21 mouse cellular contexts compared by ENCODE assay signal in the genomic region with DNA sequence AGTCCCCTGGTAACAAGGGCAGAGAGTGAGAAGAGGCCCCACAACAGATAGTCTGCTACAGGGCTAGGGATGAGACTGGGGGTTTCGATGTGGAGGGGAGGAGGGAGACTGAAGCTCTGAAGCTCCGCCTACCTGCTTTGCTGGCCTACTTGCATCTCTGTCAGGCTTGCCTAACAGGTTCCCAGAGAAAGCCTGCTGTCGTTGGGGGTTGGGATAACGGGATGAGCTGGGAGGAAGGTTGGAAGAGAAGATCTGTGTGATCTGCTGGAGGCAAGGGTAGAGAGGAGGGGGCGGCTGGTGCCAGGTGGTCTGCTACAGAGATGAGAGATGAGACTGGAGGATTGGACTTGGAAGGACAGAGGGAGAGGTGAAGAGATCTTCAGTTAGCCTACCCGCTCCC. TPM values are rescaled to one million over a fixed set of nuclear protein-coding genes. Genes with fewer than 3 reads are reported as not detected.
"Had no signal": no experiment of that assay in that cellular context is flagged by ENCODE, and none has a peak within 500 bp of the region (broad histone marks: within the 10 kb centered on the region; RNA-seq: fewer than 3 reads in every experiment).

No protein-coding gene starts in this region.

- H3K36me3 ChIP-seq: liver, embryonic 13.5 days; midbrain, embryonic 12.5 days; midbrain, embryonic 15.5 days; neural tube, embryonic 12.5 days; neural tube, embryonic 15.5 days had no signal

- H3K27me3 ChIP-seq: liver, embryonic 13.5 days; midbrain, embryonic 12.5 days; midbrain, embryonic 15.5 days; neural tube, embryonic 12.5 days; neural tube, embryonic 15.5 days had no signal

- H3K4me3 ChIP-seq: layer of hippocampus, adult 2 months; liver, embryonic 13.5 days; midbrain, embryonic 12.5 days; midbrain, embryonic 15.5 days; neural tube, embryonic 12.5 days; neural tube, embryonic 15.5 days had no signal

- H3K9ac ChIP-seq: liver, embryonic 13.5 days; midbrain, embryonic 12.5 days; midbrain, embryonic 15.5 days; neural tube, embryonic 12.5 days; neural tube, embryonic 15.5 days had no signal

- H3K9me3 ChIP-seq: liver, embryonic 13.5 days; midbrain, embryonic 12.5 days; midbrain, embryonic 15.5 days; neural tube, embryonic 12.5 days; neural tube, embryonic 15.5 days had no signal

- H3K27ac ChIP-seq: layer of hippocampus, adult 2 months; liver, embryonic 13.5 days; midbrain, embryonic 12.5 days; midbrain, embryonic 15.5 days; neural tube, embryonic 12.5 days; neural tube, embryonic 15.5 days; stomach, postnatal 0 days had no signal

- ATAC-seq: midbrain, embryonic 15.5 days had no signal

- H3K4me2 ChIP-seq: liver, embryonic 13.5 days; midbrain, embryonic 12.5 days; midbrain, embryonic 15.5 days; neural tube, embryonic 12.5 days; neural tube, embryonic 15.5 days had no signal

- DNase-seq: kidney, adult 9 months; kidney, postnatal 14 days; kidney, postnatal 4 days; layer of hippocampus, adult 9-11 months; liver, embryonic 13.5 days; lung, adult 2 months; lung, postnatal 14 days; lung, postnatal 4 days; right cerebral cortex, adult 18-20 months; right cerebral cortex, postnatal 14 days; right cerebral cortex, postnatal 4 days; thymus, adult 2 months; thymus, postnatal 14 days; thymus, postnatal 4 days had no signal

- H3K4me1 ChIP-seq: liver, embryonic 13.5 days; midbrain, embryonic 12.5 days; midbrain, embryonic 15.5 days; neural tube, embryonic 12.5 days had no signal

RNA-seq across cellular contexts. Expression of a gene that starts 47.9 kb away (rescaled TPM):
- polyA plus RNA-seq: liver, adult 2 months; midbrain, embryonic 15.5 days had no signal
